Mouse (Mus musculus): Measurements from ENCODE around the gene Pacsin1.

DNA sequence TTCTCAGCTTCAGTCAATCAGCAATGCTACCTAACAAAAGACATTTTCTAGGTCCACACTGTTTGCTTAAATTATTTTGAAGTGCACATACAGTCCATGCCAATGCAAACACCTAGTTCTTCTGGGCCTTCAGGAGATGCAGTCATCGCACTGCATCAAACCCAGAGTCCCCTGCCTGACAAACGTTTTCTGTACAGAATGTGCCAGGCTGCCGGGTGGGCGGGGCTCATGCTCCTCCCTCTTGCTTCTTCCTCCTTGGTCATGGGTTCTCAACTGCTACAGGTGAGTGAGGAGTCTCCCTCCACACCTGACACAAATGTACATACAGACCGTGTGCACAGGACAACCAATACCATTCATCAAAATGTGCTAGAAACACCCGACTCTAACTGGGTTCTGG is 104.9 kb downstream of the Pacsin1 start:
- TF ChIP-seq CTCF (conservative IDR thresholded peaks at IDR 0.05; ENCODE audit: insufficient read depth, insufficient read length, low read depth, low read length) = no peak
- TF ChIP-seq POLR2A (IDR thresholded peaks at IDR 0.05; ENCODE audit: low read depth, low read length) = no peak
